Mouse (Mus musculus) large intestine, adult 2 months (tissue): Measurements from ENCODE around the gene Patj. TPM values are rescaled to one million over a fixed set of nuclear protein-coding genes. Genes with fewer than 3 reads are reported as not detected.
"Not testable (repeated sequence)": the region's sequence is repeated elsewhere in the genome, so short reads cannot be mapped to it uniquely, and the experiment has no call there.

Experiments
- DNase-seq: peaks from one replicate; pipeline ENCODE4 v3.0.0-alpha.2; 2012; ENCODE audit warnings: low read depth, low spot score
- WGBS: fragments of 180-500 bp; shearing (Covaris S2); methylation state at CpG from one replicate; pipeline ENCODE4 v1.1.7; 2018; 5-methylcytosine and 5-hydroxymethylcytosine counted together
- polyA plus RNA-seq: library from polyadenylated mRNA; depleted of rRNA; stranded (reverse); fragments of >200 nt; gene quantifications from 2 replicates; pipeline ENCODE4 v1.2.3, GENCODE M21; 2012; rRNA removed

The Patj gene
- 24.3 and 30.7 TPM in 2 replicates for polyA plus RNA-seq

GRCm38 (mm10) chr4:98395690-98396437 lies at the start of gene Patj:
Gene Patj (plus strand): TSS chr4:98395785.
- no peak for DNase-seq
- 2% methylated on average over 73 of the region's 73 CpGs for WGBS

DNA sequence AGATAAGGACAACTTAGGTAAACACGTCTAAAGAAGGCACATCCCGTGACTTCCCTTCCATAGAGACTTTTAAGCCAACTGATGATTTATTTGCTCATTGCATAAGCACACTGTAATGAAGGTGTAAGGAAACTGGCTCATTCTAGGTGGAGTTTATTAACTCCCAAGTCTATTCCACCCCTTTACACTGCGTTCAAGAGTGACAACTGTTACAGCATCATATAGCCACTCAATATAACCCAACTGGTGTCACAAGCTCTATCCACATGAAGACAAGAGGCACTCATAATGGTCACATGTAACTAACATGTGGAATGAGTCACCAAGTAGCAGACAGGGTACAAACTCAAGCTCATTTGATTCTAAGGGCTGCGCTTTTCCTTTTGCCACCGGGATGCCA lies 47.0 kb upstream of the Patj start:
- DNase-seq = peak; percentile 13
- 27% methylated on average over 5 of the region's 5 CpGs for WGBS

GRCm38 (mm10) chr4:98358034-98358809 lies 37.4 kb upstream of the Patj start:
- 58% methylated on average over 9 of the region's 9 CpGs for WGBS

GRCm38 (mm10) chr4:98375401-98375800 lies 20.2 kb upstream of the Patj start:
- WGBS = 48% methylated on average over 4 of the region's 4 CpGs
- no peak for DNase-seq

More at GRCm38 (mm10) chr4:98358034-98358809, 37.4 kb upstream of the Patj start:
- no peak for DNase-seq

DNA sequence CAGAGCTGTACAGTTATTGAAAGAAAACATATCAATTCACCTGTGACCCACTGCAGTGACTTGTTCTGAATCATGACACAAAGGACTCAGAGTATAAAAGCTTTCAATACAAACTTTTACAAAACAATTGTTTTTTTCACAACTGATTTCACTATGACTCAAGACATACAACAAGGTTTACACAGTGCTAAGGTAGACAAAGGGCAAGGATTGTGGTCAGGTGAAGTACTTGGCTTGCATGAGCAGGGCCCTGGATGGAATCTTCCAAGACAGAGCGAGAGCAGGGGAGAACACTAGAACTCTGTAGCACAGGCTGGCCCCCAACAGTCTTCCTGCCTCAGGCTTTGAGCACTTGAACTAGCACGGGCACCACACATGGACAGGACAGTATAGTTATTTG lies 18.6 kb upstream of the Patj start:
- DNase-seq = no peak
- WGBS = 98% methylated on average over 2 of the region's 2 CpGs

DNA sequence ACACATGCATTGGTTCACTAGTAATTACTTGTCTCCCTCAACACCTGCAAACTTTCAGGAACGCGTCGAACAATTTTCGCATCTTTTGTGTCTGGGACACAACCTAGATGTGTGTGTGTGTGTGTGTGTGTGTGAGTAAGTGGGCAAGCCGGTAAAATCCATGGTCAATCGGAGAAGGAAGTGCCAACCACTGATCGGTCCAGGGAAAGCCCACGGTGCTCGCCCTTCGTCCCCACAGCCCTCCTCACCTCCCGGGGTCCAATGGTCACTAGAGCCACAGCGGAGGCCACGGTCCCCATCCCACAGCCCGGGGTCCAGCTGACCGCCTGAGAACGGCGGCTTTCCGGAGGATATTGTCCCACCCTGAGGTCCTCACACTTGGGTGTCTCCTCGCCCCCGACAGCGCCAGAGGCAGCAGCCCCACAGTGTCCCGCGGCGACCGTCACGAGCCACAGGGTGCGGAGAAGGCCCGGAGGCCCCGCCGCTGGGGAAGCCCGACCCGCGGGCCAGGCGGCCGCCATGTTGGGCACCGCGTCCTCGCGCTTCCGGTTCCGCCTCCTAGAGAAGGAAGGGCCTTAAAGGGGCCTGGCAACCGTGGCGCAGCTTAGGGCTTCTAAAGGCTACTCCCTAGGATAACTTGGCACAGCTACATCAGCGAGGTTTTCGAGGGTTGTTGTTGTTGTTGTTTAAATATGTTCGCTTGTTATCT lies 12.7 kb upstream of the Patj start, which contains the start of gene Tm2d1:
Gene Tm2d1 (minus strand): TSS at position 591 of the 709 bp plus-strand sequence.
- 1% methylated on average over 46 of the region's 46 CpGs for WGBS

DNA sequence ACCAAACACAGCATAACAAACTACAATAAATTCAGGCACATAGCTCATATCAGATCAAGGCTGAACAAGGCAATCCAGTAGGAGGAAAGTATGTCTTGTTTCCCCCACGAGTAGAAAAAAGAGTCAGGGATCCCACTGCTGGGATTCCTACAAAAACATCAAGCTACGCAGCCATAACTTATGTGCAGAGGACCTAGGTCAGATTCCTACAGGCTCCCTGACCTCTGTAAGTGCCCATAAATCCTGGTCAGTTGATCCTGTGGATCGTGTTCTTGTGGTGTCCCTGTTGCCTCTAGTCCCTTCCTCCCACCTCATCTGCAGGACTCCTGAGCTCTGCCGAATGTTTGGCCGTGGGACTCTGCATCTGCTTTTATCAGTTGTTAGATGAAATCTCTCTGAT lies 10.5 kb upstream of the Patj start:
- WGBS = 51% methylated on average over 5 of the region's 5 CpGs
- no peak for DNase-seq

More for the DNA sequence above, 12.7 kb upstream of the Patj start, which contains the start of gene Tm2d1:
- DNase-seq = no peak

DNA sequence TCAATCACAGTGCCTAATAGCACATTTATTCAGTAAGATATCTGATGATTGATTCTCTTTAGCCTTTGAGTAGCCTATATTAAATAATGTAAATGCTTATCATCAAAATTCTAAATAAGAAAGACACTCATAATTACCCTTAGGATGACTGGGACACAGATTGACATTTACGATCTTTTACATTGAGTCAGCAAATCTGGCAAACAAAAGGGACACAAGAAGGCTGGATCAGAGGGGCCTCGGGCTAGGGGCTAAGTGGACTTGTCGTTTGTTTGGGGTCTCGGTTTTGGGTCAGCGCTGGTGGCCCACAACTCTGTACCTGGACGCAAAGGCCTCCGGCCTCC lies 267 bp upstream of the Patj start:
- DNase-seq = no peak
- WGBS = 3% methylated on average over 7 of the region's 7 CpGs

- WGBS = 29% methylated on average over 6 of the region's 6 CpGs
- no peak for DNase-seq
These were observed 5.5 kb downstream of the Patj start for GRCm38 (mm10) chr4:98400926-98401583.

DNA sequence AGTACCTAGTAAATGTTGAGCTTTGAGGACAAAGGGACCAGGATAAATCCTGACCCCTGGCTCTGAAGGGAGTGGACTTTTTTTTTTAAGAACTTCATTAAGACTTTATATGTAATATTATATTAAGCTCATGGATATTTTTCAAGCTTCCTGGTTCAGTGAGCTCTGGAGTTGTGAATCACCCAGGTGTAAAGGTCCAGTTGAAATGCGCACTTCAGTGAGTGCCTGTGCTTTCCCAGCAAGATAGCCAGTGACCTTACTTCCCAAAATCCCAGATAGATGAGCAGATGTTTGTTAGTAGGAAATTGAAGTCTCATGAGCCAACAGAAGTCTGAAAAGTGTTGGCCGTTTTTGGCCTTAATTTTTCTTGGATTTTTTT lies 6.0 kb downstream of the Patj start:
- DNase-seq = no peak
- 57% methylated on average over 2 of the region's 2 CpGs for WGBS

GRCm38 (mm10) chr4:98403492-98403891 lies 7.9 kb downstream of the Patj start:
- DNase-seq = no peak
- WGBS = 80% methylated on average over 4 of the region's 4 CpGs

DNA sequence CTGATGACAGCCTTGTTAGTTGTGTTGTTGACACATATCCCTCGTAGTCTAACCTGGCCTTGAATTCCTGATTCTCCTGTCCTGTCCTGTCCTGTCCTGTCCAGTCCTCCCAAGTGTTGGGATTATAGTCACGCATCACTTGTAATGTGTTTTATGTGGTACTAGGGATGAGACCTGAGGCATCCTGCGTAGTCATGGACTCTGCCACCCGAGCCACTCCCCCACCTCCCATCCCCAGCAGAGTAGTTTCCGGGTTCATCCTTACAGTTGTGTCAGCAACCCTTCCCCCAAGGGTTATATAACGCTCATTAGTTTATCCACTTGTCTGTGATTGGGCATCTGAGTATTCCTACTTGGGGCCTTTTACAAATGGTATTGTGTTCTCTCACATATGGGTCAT lies 8.8 kb downstream of the Patj start:
- no peak for DNase-seq
- WGBS = 88% methylated on average over 6 of the region's 6 CpGs

DNA sequence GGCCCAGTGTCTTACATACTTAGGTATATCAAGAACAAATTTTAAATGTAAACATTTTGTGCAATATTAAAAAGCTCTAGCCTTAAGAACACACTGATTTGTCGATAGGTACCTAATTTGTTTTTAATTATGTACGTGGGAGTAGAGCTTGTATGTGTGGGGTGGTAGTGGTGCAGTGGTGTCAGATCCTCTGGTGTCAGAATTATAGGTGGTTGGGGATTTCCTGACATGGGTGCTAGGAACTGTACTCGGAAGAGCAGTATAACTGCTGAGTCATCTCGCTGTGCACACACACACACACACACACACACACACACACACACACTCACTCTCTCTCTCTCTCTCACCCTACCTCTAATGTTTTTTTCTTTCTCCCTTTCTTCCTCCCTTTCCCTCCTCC lies 12.9 kb downstream of the Patj start:
- no peak for DNase-seq
- WGBS = 74% methylated on average over 4 of the region's 4 CpGs

DNA sequence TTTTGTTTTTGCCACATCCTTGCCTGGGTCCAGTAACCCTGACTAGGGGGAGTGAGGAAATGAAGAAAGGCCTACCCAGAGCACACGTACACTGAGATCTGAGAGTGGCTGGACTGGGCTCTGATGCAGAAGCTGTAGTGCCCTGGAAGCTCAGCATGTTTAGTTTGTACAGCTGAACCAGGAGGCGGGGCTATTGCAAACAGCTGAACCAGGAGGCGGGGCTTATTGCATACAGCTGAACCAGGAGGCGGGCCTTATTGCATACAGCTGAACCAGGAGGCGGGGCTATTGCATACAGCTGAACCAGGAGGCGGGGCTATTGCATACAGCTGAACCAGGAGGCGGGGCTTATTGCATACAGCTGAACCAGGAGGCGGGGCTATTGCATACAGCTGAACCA lies 19.6 kb downstream of the Patj start:
- 95% methylated on average over 8 of the region's 8 CpGs for WGBS
- not testable (repeated sequence) for DNase-seq

DNA sequence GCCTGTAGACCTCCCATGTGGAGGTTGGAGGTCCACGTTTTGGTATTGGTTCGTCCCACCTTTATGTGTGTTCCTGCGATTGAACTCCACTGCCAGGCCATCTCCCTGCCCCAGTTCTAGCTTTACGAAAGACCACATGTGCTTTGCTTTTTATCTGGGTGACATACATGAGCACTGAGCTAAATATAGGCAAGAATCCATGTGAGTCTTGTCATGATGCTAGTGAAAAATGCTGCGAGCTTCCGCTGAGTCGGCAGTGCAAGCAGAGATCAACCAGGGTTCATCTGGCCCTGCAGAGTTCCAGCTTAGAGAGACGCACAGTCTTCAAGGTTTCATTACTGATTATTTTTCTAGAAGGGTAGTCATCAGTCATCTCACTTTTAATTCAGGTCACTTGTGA lies 32.8 kb downstream of the Patj start:
- no peak for DNase-seq
- WGBS = 83% methylated on average over 8 of the region's 8 CpGs

DNA sequence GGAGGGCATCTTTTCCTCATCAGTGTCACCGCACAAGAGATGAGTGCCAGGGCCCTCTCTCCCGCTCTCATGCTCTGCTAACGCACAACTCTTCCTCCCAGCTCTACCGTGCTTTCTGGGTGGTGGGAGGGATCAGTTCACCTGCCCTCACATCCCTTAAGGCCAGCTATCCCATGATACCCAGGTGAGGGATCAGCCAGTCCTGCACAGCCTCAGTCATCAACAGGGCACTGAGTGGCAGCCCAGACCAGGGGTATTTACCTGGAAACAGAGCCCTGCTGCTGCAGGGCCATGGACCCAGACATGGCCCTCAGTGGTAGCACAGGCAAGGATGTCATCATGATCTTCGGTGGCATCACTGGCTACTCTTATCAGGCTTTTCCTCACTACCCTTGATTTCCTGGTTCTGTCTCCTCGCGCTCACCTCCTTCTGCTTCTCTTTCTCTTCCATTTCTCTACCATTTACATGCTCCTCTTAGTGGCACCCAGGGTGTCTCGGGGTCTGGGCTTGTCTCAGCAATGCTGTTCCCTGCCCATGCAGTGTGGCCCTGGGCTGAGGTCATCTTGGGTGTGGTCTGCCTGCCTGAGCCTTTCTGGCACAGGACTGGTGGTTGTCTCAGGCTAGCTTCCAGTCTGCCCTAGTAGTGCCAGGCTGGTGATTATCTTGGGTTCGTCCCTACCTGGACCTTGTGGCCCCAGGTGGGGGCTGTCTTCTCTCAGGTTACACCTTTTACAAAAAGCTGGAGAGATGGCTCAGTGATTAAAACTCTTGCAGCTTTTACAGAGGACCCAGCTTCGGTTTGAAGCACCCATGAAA lies 40.3 kb downstream of the Patj start:
- 75% methylated on average over 10 of the region's 10 CpGs for WGBS
- no peak for DNase-seq

- DNase-seq = no peak
- 57% methylated on average over 12 of the region's 12 CpGs for WGBS
These were observed 41.2 kb downstream of the Patj start for GRCm38 (mm10) chr4:98436664-98437363.

GRCm38 (mm10) chr4:98439261-98440005 lies 43.8 kb downstream of the Patj start:
- DNase-seq = no peak
- WGBS = 91% methylated on average over 8 of the region's 8 CpGs
